Mouse (Mus musculus): ENCODE data around the gene Glra4. TPM values are rescaled to one million over a fixed set of nuclear protein-coding genes. Genes with fewer than 3 reads are reported as not detected.

The Glra4 gene
- total RNA-seq (2021) = not detected
- long read RNA-seq, experiment 1 = 0 reads
- long read RNA-seq, experiment 2 = 0 reads

DNA sequence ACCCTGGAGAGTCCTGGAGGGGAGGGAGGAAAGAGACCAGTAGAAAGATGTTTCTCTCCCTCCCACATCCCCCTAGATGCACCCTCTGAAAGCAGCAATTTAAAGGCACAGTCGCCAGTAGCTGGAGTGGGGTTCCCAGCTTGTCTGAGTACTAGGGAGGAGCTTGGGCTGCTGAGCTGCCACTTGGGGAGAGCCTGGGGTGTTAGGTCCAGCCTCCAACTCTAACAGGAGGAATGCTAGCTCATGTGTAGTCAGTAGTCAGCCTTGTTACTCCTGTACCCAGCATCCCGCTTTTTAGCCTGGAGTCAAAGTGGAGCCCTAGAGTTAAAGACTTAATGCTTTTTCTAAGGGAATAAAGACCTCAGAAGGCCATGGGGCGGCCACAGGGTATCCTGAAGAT, at the start of gene Glra4:
Gene Glra4 (minus strand): TSS at position 101 of the 400 bp plus-strand sequence.
- intact Hi-C loops (cut with DNase I; ENCODE audit: low total_unique reads) = no loop called here
- DNase-seq = no peak

DNA sequence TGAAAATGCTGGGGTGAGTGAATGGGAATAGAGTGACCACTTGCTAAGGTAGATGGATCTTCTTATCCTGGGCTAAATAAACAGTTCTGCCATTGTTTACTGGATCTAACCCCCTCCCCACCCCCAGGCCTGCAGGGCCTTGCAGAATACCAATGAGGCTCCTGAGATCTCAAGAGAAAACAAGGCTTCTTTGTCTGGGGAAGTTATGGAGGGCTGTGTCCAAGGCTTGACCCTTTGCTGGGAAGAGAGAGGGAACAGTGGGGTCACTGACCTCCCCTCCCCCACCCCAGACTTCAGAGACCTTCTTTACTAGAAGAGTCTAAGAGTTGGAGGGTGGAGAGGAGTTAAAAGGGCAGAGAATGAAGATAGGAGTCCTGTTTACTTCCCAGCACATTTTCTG, 48.7 kb upstream of the Glra4 start:
- no peak for DNase-seq

DNA sequence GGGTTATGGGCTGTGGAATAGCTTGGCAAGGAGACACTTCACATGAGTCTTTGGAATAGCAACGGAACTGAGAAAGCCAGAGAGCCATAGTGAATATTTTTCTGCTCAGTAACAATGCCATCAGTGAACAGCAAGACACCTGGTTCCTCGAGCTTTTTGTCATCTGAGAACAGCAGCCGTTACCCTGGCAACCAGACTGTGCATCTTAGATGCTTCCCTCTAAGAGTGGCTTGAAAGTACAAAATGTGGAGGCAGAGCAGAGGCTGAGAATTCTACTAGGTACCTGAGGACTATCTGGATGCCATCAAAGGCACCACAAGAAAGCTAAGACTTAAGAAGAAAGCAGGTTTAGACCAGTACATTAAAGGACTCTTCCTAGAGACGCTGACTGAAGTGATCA, 45.1 kb upstream of the Glra4 start:
- intact Hi-C loops (cut with DNase I; ENCODE audit: low total_unique reads) = no loop called here

More for the DNA sequence above, 48.7 kb upstream of the Glra4 start:
- intact Hi-C loops (cut with DNase I; ENCODE audit: low total_unique reads) = no loop called here

DNA sequence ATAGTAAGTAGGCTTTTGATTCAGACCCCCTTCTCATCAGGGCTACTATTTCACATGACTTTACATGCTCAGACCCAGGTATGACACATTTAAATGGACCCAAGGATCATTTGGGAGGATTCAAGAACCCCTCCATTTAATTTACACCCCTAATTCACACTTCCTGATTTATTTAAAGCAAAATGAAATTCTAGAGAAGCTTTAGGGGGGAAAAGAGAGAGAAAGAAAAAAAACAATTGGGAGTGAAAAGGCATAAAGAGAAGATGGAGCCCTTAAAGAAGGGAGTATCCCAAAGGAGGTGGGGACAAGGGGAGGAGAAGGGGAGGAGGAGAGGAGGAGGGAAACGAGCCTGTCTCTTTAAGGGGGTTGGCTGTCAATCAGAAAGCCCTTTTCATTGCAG, 42.4 kb upstream of the Glra4 start, which contains the start of gene Plp1:
Gene Plp1 (plus strand): TSS at position 301 of the 400 bp plus-strand sequence.
- intact Hi-C loops (cut with DNase I; ENCODE audit: low total_unique reads) = no loop called here
- no peak for DNase-seq

More for the DNA sequence above, 45.1 kb upstream of the Glra4 start:
- no peak for DNase-seq

GRCm38 (mm10) chrX:136820250-136820649, 40.3 kb upstream of the Glra4 start:
- intact Hi-C loops (cut with DNase I; ENCODE audit: low total_unique reads) = no loop called here
- DNase-seq = peak; percentile 56

GRCm38 (mm10) chrX:136819752-136820151, 39.8 kb upstream of the Glra4 start:
- intact Hi-C loops (cut with DNase I; ENCODE audit: low total_unique reads) = no loop called here
- no peak for DNase-seq

DNA sequence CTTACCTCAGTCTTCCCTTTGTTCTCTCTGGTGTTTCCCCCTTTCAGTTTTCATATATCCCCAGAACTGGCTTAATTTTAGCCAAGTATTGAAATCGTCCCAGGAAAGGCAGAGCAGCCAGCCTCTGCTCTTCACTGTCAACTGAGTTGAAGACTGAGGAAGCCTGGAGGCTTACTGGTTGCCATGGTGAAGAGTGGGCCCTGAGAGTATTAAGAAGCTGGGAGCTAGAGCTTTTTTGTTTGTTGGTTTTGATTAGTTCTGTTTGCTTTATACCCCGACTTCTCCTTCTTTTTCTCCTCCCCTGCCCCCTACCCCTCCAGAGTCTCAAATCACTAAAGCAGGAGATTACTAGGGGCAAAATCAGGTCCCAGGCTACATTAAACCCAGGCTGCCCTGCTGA, 17.3 kb upstream of the Glra4 start:
- no peak for DNase-seq
- intact Hi-C loops (cut with DNase I; ENCODE audit: low total_unique reads) = no loop called here

- DNase-seq = no peak
- intact Hi-C loops (cut with DNase I; ENCODE audit: low total_unique reads) = no loop called here
Measured at GRCm38 (mm10) chrX:136789446-136789845, 9.5 kb upstream of the Glra4 start.

DNA sequence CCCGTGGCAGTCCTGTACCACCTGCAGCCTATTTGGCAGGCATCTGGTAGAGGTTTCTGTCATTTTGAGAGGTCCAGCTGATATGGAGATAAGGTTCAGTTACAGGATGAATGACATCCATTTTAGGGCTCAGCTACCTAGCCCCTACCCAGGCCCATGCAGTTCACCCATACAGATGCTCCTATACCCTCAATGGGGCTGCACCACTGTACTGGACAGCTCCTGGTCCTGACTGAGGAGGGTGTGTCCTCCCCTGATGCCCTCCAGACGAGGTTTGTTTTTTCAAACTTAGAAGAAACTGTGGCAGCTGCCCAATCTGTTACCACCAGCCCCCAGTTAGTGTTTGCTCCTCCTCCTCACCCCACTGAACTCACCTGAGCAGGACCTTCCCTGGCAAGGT, 679 bp downstream of the Glra4 start:
- intact Hi-C loops (cut with DNase I; ENCODE audit: low total_unique reads) = no loop called here
- DNase-seq = no peak

DNA sequence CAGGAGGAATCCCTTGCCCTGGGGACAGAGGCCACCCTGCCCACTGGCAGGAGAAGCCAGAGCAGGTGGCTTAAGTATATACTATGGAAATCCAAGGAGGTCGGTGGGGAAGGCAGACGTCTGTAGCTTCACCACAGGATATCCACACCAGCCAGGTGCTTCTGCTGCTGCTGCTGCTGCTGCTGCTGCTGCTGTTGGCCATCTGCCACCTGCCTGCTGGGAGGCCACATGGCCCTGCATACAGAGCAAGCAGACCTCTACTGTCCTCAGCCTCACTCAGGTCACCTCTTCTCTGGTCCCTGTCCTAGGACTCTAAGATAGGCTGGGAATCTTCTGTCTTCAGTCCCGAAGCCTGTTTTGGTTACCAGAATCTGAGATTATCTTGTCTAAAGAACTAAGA, 1.9 kb downstream of the Glra4 start:
- intact Hi-C loops (cut with DNase I; ENCODE audit: low total_unique reads) = no loop called here
- no peak for DNase-seq

- intact Hi-C loops (cut with DNase I; ENCODE audit: low total_unique reads) = no loop called here
- DNase-seq = no peak
Measured at GRCm38 (mm10) chrX:136773035-136773434, 6.9 kb downstream of the Glra4 start.

DNA sequence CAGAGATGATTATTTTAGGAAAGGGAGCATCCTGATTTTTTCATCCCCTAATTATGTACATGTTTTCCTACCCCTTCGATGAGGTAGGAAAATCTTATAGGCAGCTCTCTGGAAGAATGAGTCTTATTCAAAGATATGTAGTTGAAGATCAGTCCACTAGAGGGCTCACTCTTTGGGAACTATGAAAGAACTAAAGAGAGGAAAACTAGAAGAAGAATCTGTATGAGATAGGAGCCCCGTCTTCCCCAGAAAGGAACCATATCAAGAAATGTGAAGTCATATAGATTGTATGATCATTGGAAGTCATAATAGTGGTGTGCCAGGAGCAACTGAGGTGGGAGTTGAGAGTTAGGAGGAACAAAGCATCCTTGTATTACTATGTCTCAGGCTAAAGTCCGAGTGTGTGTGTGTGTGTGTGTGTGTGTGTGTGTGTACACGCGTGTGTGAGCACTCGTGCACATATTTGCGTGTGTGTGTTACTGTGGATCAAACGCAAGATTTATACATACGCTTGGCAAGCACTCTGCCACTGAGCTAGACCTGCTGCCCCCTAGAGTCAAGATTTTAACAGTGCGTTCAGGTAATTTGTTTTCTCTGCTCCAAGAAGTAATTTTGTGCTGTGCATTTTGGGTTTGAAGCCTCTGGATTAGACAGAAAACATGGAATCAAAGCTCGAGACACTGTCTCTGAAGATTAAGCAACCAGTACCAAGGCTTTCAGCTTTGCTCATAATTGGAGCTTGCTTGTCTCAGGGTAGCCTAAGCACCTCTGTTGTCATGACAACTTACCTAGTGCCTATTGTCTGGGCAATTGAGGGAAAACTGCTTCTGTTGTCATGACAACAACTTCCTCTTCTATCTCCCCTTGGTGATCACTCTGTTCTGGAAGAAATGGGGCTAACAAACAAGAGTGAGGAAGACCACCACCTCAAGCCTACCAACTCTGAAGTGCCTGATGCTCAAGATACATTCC, 18.6 kb downstream of the Glra4 start:
- intact Hi-C loops (cut with DNase I; ENCODE audit: low total_unique reads) = no loop called here
- no peak for DNase-seq

DNA sequence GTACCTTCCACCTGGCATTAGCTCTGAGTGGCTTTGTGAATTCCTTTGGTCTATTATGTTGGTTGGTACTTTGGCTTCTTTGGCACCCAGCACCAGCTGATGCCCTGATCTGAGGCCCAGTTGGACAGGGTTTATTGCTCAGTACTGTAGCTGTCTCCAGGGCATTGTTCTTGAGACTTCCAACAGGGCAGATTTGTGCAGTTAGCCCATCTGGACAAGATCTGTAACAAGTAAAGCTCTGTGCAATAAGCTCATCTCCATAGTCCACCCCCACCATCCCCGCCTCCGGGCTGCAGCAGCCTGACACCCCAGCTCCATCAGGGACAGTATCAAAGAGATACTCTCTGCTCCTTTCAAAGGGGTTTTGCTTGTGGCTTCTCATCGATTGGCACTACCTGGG, 24.5 kb downstream of the Glra4 start:
- intact Hi-C loops (cut with DNase I; ENCODE audit: low total_unique reads) = no loop called here
- no peak for DNase-seq

GRCm38 (mm10) chrX:136749329-136749728, 30.6 kb downstream of the Glra4 start:
- no peak for DNase-seq
- intact Hi-C loops (cut with DNase I; ENCODE audit: low total_unique reads) = no loop called here

DNA sequence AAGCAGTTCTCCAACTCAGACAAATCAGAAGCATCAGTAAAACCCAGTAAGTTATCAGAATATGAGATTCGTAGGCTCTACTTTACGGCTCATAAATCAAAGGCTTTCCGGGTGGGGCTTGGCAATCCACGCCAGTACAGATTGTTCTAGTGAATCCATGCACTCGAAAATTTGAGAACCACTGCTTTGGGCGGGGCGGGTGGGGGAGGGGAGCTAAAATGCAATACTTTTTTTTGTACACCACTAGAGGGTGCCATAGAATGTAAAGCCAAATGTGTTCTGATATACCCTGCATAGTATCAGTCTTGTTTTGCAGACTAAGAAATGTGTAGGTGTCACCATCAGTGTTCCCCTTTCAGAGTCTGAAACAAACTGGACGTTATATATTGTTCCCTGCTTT, 35.3 kb downstream of the Glra4 start:
- intact Hi-C loops (cut with DNase I; ENCODE audit: low total_unique reads) = no loop called here
- no peak for DNase-seq

DNA sequence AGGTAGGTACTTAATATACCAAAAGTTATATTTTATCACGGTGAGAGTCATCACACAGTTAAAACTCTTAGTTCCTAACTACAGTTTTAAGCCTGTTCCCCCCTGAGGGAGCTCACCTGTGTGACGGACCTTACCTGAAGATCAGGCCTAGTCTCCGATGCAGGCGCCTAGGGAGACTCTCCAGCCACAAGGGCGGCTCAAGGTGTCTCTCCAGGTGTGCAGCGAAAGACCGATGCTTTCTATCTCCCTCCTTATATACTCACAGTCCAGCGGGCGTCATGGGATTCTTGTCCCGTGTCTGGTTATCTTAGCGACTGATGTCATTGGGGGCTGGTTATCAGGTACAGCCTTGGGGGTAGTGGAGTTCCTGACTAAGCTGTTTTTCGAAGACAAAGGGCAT, 36.5 kb downstream of the Glra4 start, which contains the start of gene Morf4l2:
Gene Morf4l2 (minus strand): TSS at position 232 of the 400 bp plus-strand sequence.
- intact Hi-C loops (cut with DNase I; ENCODE audit: low total_unique reads) = no loop called here
- no peak for DNase-seq

DNA sequence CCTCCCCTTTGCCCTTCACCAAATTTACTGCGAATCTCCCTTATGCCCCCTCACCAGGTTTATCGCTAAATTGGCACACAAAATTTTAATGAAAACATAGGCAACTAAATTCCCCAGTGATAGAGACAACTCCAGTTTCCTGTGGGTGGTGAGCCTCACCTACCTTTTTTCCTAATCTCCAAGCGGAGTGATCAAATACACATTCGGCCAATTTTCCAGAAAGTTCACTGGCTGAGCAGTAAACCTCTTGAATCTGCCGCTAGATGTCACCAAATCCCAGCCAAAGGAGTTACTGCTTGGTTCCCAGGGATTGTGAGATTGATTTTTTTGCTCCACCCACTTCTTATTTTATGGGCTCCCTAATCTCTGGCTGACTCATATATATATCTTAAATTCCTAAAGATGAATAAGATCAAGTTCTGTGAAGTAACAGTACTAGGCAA, 37.3 kb downstream of the Glra4 start:
- intact Hi-C loops (cut with DNase I; ENCODE audit: low total_unique reads) = no loop called here
- DNase-seq = peak; percentile 25

GRCm38 (mm10) chrX:136742241-136742640, 37.7 kb downstream of the Glra4 start:
- intact Hi-C loops (cut with DNase I; ENCODE audit: low total_unique reads) = no loop called here
- no peak for DNase-seq

DNA sequence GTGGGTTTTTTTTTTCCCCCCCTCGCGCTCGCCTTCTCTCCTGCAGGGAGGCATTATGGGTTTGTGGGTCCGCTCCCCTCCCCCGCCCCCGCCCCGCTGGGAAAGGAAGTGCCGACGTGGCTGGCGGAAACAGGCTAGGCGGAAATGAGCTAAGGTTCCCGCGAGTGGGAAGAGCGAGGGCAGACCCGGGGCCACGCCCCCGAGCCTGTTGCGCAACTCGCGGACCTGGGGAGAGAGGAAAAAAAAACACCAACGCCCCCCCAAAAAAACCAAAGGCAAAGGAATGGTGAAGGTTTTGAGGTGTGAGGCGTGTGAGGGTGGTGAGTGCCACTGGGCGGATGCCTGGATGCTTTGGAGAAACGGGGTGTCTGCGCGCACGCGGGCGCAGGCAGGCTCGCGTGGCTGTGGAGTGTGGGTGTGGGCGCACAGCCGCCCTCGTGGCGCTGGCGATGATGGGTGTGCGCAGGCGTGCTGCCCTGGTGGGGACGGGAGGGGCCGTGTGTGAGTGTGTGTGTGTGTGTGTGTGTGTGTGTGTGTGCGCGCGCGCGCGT, 38.2 kb downstream of the Glra4 start:
- peak; percentile 84 for DNase-seq
- intact Hi-C loops (cut with DNase I; ENCODE audit: low total_unique reads) = no loop called here

- peak; percentile 92 for DNase-seq
- intact Hi-C loops (cut with DNase I; ENCODE audit: low total_unique reads) = no loop called here
Measured at GRCm38 (mm10) chrX:136740791-136741650, 38.9 kb downstream of the Glra4 start.
